In the genomic region with DNA sequence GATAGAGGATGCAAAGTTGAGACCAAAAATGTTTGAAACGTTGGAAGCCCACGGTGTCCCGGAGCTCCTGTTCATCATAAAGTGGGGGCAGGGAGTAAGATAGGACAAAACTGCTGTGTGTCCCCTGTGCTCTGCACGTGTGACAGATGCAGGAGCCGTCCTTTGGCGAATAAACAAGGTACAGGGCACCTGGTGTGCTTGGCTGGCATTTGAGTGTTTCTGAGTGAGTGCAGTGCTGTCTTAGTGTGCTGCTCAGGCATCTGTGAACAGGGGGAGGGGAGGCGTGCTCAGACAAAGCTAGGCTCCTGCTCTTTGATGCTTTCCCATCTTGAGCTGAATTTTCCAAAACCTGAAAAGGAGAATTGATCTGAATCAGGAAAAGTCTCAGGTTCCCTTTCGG, we compare ENCODE assay signal across 18 mouse cellular contexts. TPM values are rescaled to one million over a fixed set of nuclear protein-coding genes. Genes with fewer than 3 reads are reported as not detected.
DNase-seq lines count a peak whose midpoint lies in the region; ATAC-seq and TF ChIP-seq lines count a peak whose summit lies in the region.
"Had no signal": no experiment of that assay in that cellular context is flagged by ENCODE, and none has a peak within 500 bp of the region (broad histone marks: within the 10 kb centered on the region; RNA-seq: fewer than 3 reads in every experiment).

No protein-coding gene starts in this region.

- H3K4me1 ChIP-seq in forebrain, postnatal 0 days (ENCODE audit: insufficient read depth): no peaks in the 10 kb centered on the region
- no peaks in the 10 kb centered on the region for H3K4me1 ChIP-seq in forebrain, embryonic 14.5 days (ENCODE audit: control insufficient read depth, insufficient read depth, low read length)
- H3K4me1 ChIP-seq in midbrain, embryonic 11.5 days (ENCODE audit: control insufficient read depth, insufficient read depth, low read length): peaks cover 11% of the 10 kb centered on the region; the same call in 1 of the 2 replicates
- peaks cover 18% of the 10 kb centered on the region for H3K4me1 ChIP-seq in midbrain, embryonic 16.5 days (ENCODE audit: control insufficient read depth, insufficient read depth, low read length)

- peak; percentile 51 for DNase-seq in cerebellum, adult 11-12 months
- no peak for DNase-seq in cerebellum, adult 18-20 months
- DNase-seq in forebrain, postnatal 0 days: peak; percentile 19
- DNase-seq in forebrain, embryonic 14.5 days (ENCODE audit: low spot score): no peak
- DNase-seq in layer of hippocampus, adult 2 months (ENCODE audit: low spot score in 2 of 2): peak in 1 of 2 experiments; percentile 29
- no peak for DNase-seq in layer of hippocampus, postnatal 10 days (ENCODE audit: low spot score in 2 of 2)
- DNase-seq in midbrain, embryonic 11.5 days (ENCODE audit: low spot score, missing footprints): peak; percentile 82
- DNase-seq: adrenal gland, adult 8-10 months; adrenal gland, postnatal 36 days; B cell, adult 2 months; gastrocnemius, postnatal 36 days; heart, postnatal 36 days had no signal

- no peak for TF ChIP-seq CTCF in forebrain, postnatal 0 days (IDR thresholded peaks at IDR 0.05; ENCODE audit: low read depth)
- TF ChIP-seq CTCF in layer of hippocampus, adult 2 months (conservative IDR thresholded peaks at IDR 0.05): no peak

- H3K4me3 ChIP-seq in forebrain, postnatal 0 days (ENCODE audit: low read depth, low read length): no peak overlapping the region
- no peak overlapping the region for H3K4me3 ChIP-seq in forebrain, embryonic 14.5 days (ENCODE audit: low read depth, low read length)
- no peak overlapping the region for H3K4me3 ChIP-seq in layer of hippocampus, adult 2 months
- no peak overlapping the region for H3K4me3 ChIP-seq in midbrain, embryonic 11.5 days (ENCODE audit: low read depth, low read length)
- no peak overlapping the region for H3K4me3 ChIP-seq in midbrain, embryonic 16.5 days (ENCODE audit: low read depth, low read length)
- H3K4me3 ChIP-seq: forebrain, embryonic 12.5 days; heart, embryonic 13.5 days; hindbrain, embryonic 13.5 days had no signal

- peak; percentile 55; the same call in 1 of the 2 replicates for ATAC-seq in forebrain, postnatal 0 days
- ATAC-seq in forebrain, embryonic 14.5 days: no peak
- ATAC-seq in midbrain, embryonic 11.5 days (ENCODE audit: low FRiP score): no peak
- no peak for ATAC-seq in midbrain, embryonic 16.5 days
- ATAC-seq: CD4-positive, CD25-positive, alpha-beta regulatory T cell, adult 4 months had no signal

- H3K27me3 ChIP-seq in forebrain, postnatal 0 days (ENCODE audit: insufficient read depth, low read length): no peaks in the 10 kb centered on the region
- no peaks in the 10 kb centered on the region for H3K27me3 ChIP-seq in forebrain, embryonic 14.5 days (replicated peaks; ENCODE audit: control insufficient read depth, insufficient read depth, low read length)
- H3K27me3 ChIP-seq in midbrain, embryonic 11.5 days (ENCODE audit: control insufficient read depth, insufficient read depth, low read length): no peaks in the 10 kb centered on the region
- no peaks in the 10 kb centered on the region for H3K27me3 ChIP-seq in midbrain, embryonic 16.5 days (ENCODE audit: control insufficient read depth, insufficient read depth, low read depth, low read length)
- H3K27me3 ChIP-seq: forebrain, embryonic 12.5 days; heart, embryonic 13.5 days; hindbrain, embryonic 13.5 days had no signal

- H3K4me2 ChIP-seq in forebrain, postnatal 0 days (ENCODE audit: low read depth): no peak overlapping the region
- no peak overlapping the region for H3K4me2 ChIP-seq in forebrain, embryonic 14.5 days (ENCODE audit: low read length)
- H3K4me2 ChIP-seq in midbrain, embryonic 11.5 days: no peak overlapping the region
- H3K4me2 ChIP-seq in midbrain, embryonic 16.5 days (ENCODE audit: low read length): no peak overlapping the region
- H3K4me2 ChIP-seq: forebrain, embryonic 12.5 days; heart, embryonic 13.5 days; hindbrain, embryonic 13.5 days had no signal

- H3K9me3 ChIP-seq in forebrain, postnatal 0 days (ENCODE audit: low read length): no peaks in the 10 kb centered on the region
- H3K9me3 ChIP-seq in forebrain, embryonic 14.5 days (replicated peaks; ENCODE audit: control insufficient read depth, low read length): no peaks in the 10 kb centered on the region
- H3K9me3 ChIP-seq in midbrain, embryonic 11.5 days (ENCODE audit: control insufficient read depth, low read length): no peaks in the 10 kb centered on the region
- no peaks in the 10 kb centered on the region for H3K9me3 ChIP-seq in midbrain, embryonic 16.5 days (replicated peaks; ENCODE audit: control insufficient read depth, low read length, poor library complexity, severe bottlenecking)
- H3K9me3 ChIP-seq: forebrain, embryonic 12.5 days; G1E; heart, embryonic 13.5 days; hindbrain, embryonic 13.5 days had no signal

- no peak overlapping the region for H3K27ac ChIP-seq in forebrain, postnatal 0 days (ENCODE audit: low read depth, low read length)
- H3K27ac ChIP-seq in forebrain, embryonic 14.5 days (ENCODE audit: low read depth, low read length): no peak overlapping the region
- peak overlapping the region; percentile 5; the same call in 1 of the 2 replicates for H3K27ac ChIP-seq in layer of hippocampus, adult 2 months
- no peak overlapping the region for H3K27ac ChIP-seq in midbrain, embryonic 11.5 days (ENCODE audit: low read depth, low read length)
- no peak overlapping the region for H3K27ac ChIP-seq in midbrain, embryonic 16.5 days (ENCODE audit: low read length)
- H3K27ac ChIP-seq: forebrain, embryonic 12.5 days; heart, embryonic 13.5 days; hindbrain, embryonic 13.5 days had no signal

- WGBS in forebrain, postnatal 0 days: 58% methylated on average over 8 of the region's 8 CpGs
- WGBS in forebrain, embryonic 14.5 days: 55% methylated on average over 8 of the region's 8 CpGs
- WGBS in midbrain, embryonic 11.5 days: 55% methylated on average over 8 of the region's 8 CpGs
- WGBS in midbrain, embryonic 16.5 days: 51% methylated on average over 8 of the region's 8 CpGs

- H3K9ac ChIP-seq in forebrain, postnatal 0 days: no peak overlapping the region
- H3K9ac ChIP-seq in forebrain, embryonic 14.5 days (ENCODE audit: low read length): no peak overlapping the region
- H3K9ac ChIP-seq in midbrain, embryonic 11.5 days (ENCODE audit: low read length): no peak overlapping the region
- no peak overlapping the region for H3K9ac ChIP-seq in midbrain, embryonic 16.5 days (ENCODE audit: low read depth, low read length)
- H3K9ac ChIP-seq: forebrain, embryonic 12.5 days; heart, embryonic 13.5 days had no signal

- H3K36me3 ChIP-seq in forebrain, postnatal 0 days (ENCODE audit: insufficient read depth): no peaks in the 10 kb centered on the region; the same call in 1 of the 2 replicates
- H3K36me3 ChIP-seq in forebrain, embryonic 14.5 days (ENCODE audit: control insufficient read depth, insufficient read depth, low read length): no peaks in the 10 kb centered on the region
- no peaks in the 10 kb centered on the region for H3K36me3 ChIP-seq in midbrain, embryonic 11.5 days (ENCODE audit: control insufficient read depth, insufficient read depth, low read length)
- no peaks in the 10 kb centered on the region for H3K36me3 ChIP-seq in midbrain, embryonic 16.5 days (ENCODE audit: control insufficient read depth, insufficient read depth, low read length)
- H3K36me3 ChIP-seq: G1E; hindbrain, embryonic 13.5 days had no signal

RNA-seq across cellular contexts. Expression of gene Atp11a, which starts 28.7 kb away (rescaled TPM):
- total RNA-seq in forebrain, postnatal 0 days (2014; rRNA removed): 26.1 and 36.1 TPM in 2 replicates
- polyA plus RNA-seq in forebrain, postnatal 0 days (2015; fragmentation: Nextera tagmentation; extraction: Ambion mirVana): 7.2 and 10.5 TPM in 2 replicates
- polyA plus RNA-seq in forebrain, embryonic 14.5 days (2014; fragmentation: Nextera tagmentation; extraction: Ambion mirVana): 9.1 and 10.8 TPM in 2 replicates
- total RNA-seq in layer of hippocampus, adult 2 months (2021): 10 to 100 TPM; 51.3 to 66.1 TPM
- total RNA-seq in layer of hippocampus, postnatal 10 days (2021): 10 to 100 TPM; 61.5 to 65.5 TPM
- polyA plus RNA-seq in midbrain, embryonic 11.5 days (2014; fragmentation: Nextera tagmentation; extraction: Ambion mirVana): 8.9 and 10.0 TPM in 2 replicates
- 10.3 and 13.6 TPM in 2 replicates for polyA plus RNA-seq in midbrain, embryonic 16.5 days (2015; fragmentation: Nextera tagmentation; extraction: Ambion mirVana)
- polyA plus RNA-seq: G1E had no signal

Comparison
In these comparisons a context has a peak if more than half of its experiments do, and no peak if none do; other contexts are left out.
1. DNase-seq: peak in cerebellum, adult 11-12 months (single experiment), forebrain, postnatal 0 days (single experiment) and midbrain, embryonic 11.5 days (single experiment); none in cerebellum, adult 18-20 months (0 of 2), forebrain, embryonic 14.5 days (single experiment) and layer of hippocampus, postnatal 10 days (0 of 2).